ENCODE assay signal across 8 mouse cellular contexts in genomic region chr7:30665321-30665720, GRCm38 (mm10). TPM values are rescaled to one million over a fixed set of nuclear protein-coding genes. Genes with fewer than 3 reads are reported as not detected.
DNase-seq lines count a peak whose midpoint lies in the region; ATAC-seq and TF ChIP-seq lines count a peak whose summit lies in the region.

No protein-coding gene starts in this region.

- H3K27ac ChIP-seq in heart, embryonic 13.5 days (replicated peaks), result peak overlapping the region; percentile 38
- H3K27ac ChIP-seq in bone marrow, adult 2 months (ENCODE audit: control insufficient read depth, insufficient read depth, low read depth, low read length, poor library complexity), result no peak overlapping the region
- H3K27ac ChIP-seq in heart, postnatal 0 days (ENCODE audit: low read depth), result 0 out of 2 replicates have a peak overlapping the region, but pooled peaks have one; percentile 31

- H3K4me3 ChIP-seq in heart, embryonic 13.5 days, result peak overlapping the region; percentile 83
- peak overlapping the region; percentile 93 for H3K4me3 ChIP-seq in bone marrow, adult 2 months (replicated peaks; ENCODE audit: control insufficient read depth, low read depth, low read length)
- H3K4me3 ChIP-seq in heart, postnatal 0 days (ENCODE audit: low read depth, low read length), result peak overlapping the region; percentile 70

- no peak for TF ChIP-seq CTCF in bone marrow, adult 2 months (IDR thresholded peaks at IDR 0.05; ENCODE audit: control insufficient read depth, insufficient read depth, low read length)
- TF ChIP-seq CTCF in heart, postnatal 0 days (IDR thresholded peaks at IDR 0.05; ENCODE audit: low read depth), result no peak

- H3K27me3 ChIP-seq in heart, embryonic 13.5 days (replicated peaks), result peaks cover 7% of the 10 kb centered on the region
- H3K27me3 ChIP-seq in heart, postnatal 0 days (ENCODE audit: control insufficient read depth, insufficient read depth, low read length), result no peaks in the 10 kb centered on the region

- no peaks in the 10 kb centered on the region for H3K9me3 ChIP-seq in heart, embryonic 13.5 days
- no peaks in the 10 kb centered on the region for H3K9me3 ChIP-seq in heart, postnatal 0 days (replicated peaks; ENCODE audit: control insufficient read depth, low read length)

- ATAC-seq in heart, embryonic 13.5 days (ENCODE audit: extremely low read depth, insufficient number of reproducible peaks, low FRiP score, low TSS enrichment), result no peak; the same call in 1 of the 2 replicates
- ATAC-seq in heart, postnatal 0 days (ENCODE audit: insufficient read depth, low read depth), result no peak; the same call in 1 of the 2 replicates

- H3K4me1 ChIP-seq in heart, embryonic 13.5 days, result peaks cover 13% of the 10 kb centered on the region
- no peaks in the 10 kb centered on the region for H3K4me1 ChIP-seq in bone marrow, adult 2 months (ENCODE audit: control insufficient read depth, insufficient read depth, low read length)
- peaks cover 9% of the 10 kb centered on the region for H3K4me1 ChIP-seq in heart, postnatal 0 days (ENCODE audit: control insufficient read depth, insufficient read depth)

- peak overlapping the region; percentile 92 for H3K4me2 ChIP-seq in heart, embryonic 13.5 days
- peak overlapping the region; percentile 86 for H3K4me2 ChIP-seq in heart, postnatal 0 days (ENCODE audit: low read depth, low read length)

- 3% methylated on average over 11 of the region's 11 CpGs for WGBS in heart, embryonic 13.5 days
- WGBS in bone marrow, adult 2 months, result 5% methylated on average over 11 of the region's 11 CpGs
- WGBS in heart, postnatal 0 days, result under 1% methylated on average over 11 of the region's 11 CpGs

- no peak for TF ChIP-seq POLR2A in bone marrow, adult 2 months (IDR thresholded peaks at IDR 0.05; ENCODE audit: borderline replicate concordance, control insufficient read depth, low read depth, low read length)

- intact Hi-C loops in heart, postnatal 10 days (cut with DNase I), result loop anchor here (5.0 kb wide), 2 partner anchors 62 to 292 kb away; partner anchors contain the start of genes Tmem147 and Usf2

- peak overlapping the region; percentile 94 for H3K9ac ChIP-seq in heart, embryonic 13.5 days
- H3K9ac ChIP-seq in heart, postnatal 0 days (replicated peaks; ENCODE audit: low read depth, low read length), result peak overlapping the region; percentile 64

- no peak for TF ChIP-seq EP300 in heart, postnatal 0 days (IDR thresholded peaks at IDR 0.05; ENCODE audit: low read depth)

- no peak for DNase-seq in heart, postnatal 10 days
- peak; percentile 7 for DNase-seq in 3T3-L1 (ENCODE audit: low read depth, low spot score)
- DNase-seq in heart, postnatal 0 days (ENCODE audit: low spot score), result peak; percentile 27
- peak; percentile 17 for DNase-seq in lung, postnatal 10 days
- no peak for DNase-seq in T-cell, adult 2 months (ENCODE audit: low spot score)
- DNase-seq in spleen, postnatal 14 days (ENCODE audit: low spot score in 2 of 2), result no peak

- H3K36me3 ChIP-seq in heart, embryonic 13.5 days, result peaks cover 24% of the 10 kb centered on the region
- H3K36me3 ChIP-seq in heart, postnatal 0 days (replicated peaks; ENCODE audit: control insufficient read depth, insufficient read depth, low read length), result peaks cover 15% of the 10 kb centered on the region

RNA-seq across cellular contexts. Expression of gene Haus5, which starts 0.5 kb away (rescaled TPM):
- 30.1 and 32.3 TPM in 2 replicates for polyA plus RNA-seq in heart, embryonic 13.5 days (2015; fragmentation: Nextera tagmentation; extraction: Ambion mirVana)
- total RNA-seq in heart, postnatal 10 days (2021), result 1 to 10 TPM; 6.7 to 7.7 TPM
- polyA plus RNA-seq in bone marrow, adult 2 months (2011; ENCODE audit: insufficient read depth, insufficient read length, low replicate concordance, missing spikeins), result 19.5 and 32.1 TPM in 2 replicates
- 17.5 and 19.8 TPM in 2 replicates for total RNA-seq in heart, postnatal 0 days (2014; rRNA removed; ENCODE audit: low replicate concordance)
- polyA plus RNA-seq in heart, postnatal 0 days (2015; fragmentation: Nextera tagmentation; extraction: Ambion mirVana), result 9.5 and 10.5 TPM in 2 replicates

RNA-seq across cellular contexts. Expression of gene Pmis2, which starts 6.1 kb away (rescaled TPM):
- not detected in 2 replicates for polyA plus RNA-seq in heart, embryonic 13.5 days (2015; fragmentation: Nextera tagmentation; extraction: Ambion mirVana)
- total RNA-seq in heart, postnatal 10 days (2021), result under 1 TPM in 1 of 2 experiments, not detected in 1; 0.67 TPM
- not detected in 2 replicates for polyA plus RNA-seq in bone marrow, adult 2 months (2011; ENCODE audit: insufficient read depth, insufficient read length, low replicate concordance, missing spikeins)
- total RNA-seq in heart, postnatal 0 days (2014; rRNA removed; ENCODE audit: low replicate concordance), result not detected in 2 replicates
- polyA plus RNA-seq in heart, postnatal 0 days (2015; fragmentation: Nextera tagmentation; extraction: Ambion mirVana), result not detected in 2 replicates

RNA-seq across cellular contexts. Expression of gene Rbm42, which starts 15.2 kb away (rescaled TPM):
- polyA plus RNA-seq in heart, embryonic 13.5 days (2015; fragmentation: Nextera tagmentation; extraction: Ambion mirVana), result 79.5 and 88.4 TPM in 2 replicates
- 10 to 100 TPM; 58.8 to 60.3 TPM for total RNA-seq in heart, postnatal 10 days (2021)
- polyA plus RNA-seq in bone marrow, adult 2 months (2011; ENCODE audit: insufficient read depth, insufficient read length, low replicate concordance, missing spikeins), result 24.9 and 25.2 TPM in 2 replicates
- total RNA-seq in heart, postnatal 0 days (2014; rRNA removed; ENCODE audit: low replicate concordance), result 93.4 and 114 TPM in 2 replicates
- polyA plus RNA-seq in heart, postnatal 0 days (2015; fragmentation: Nextera tagmentation; extraction: Ambion mirVana), result 71.3 and 71.6 TPM in 2 replicates

RNA-seq across cellular contexts. Expression of gene Etv2, which starts 29.7 kb away (rescaled TPM):
- polyA plus RNA-seq in heart, embryonic 13.5 days (2015; fragmentation: Nextera tagmentation; extraction: Ambion mirVana), result 0.33 and 0.37 TPM in 2 replicates
- total RNA-seq in heart, postnatal 10 days (2021), result not detected
- polyA plus RNA-seq in bone marrow, adult 2 months (2011; ENCODE audit: insufficient read depth, insufficient read length, low replicate concordance, missing spikeins), result not detected in 2 replicates
- total RNA-seq in heart, postnatal 0 days (2014; rRNA removed; ENCODE audit: low replicate concordance), result not detected in 2 replicates
- polyA plus RNA-seq in heart, postnatal 0 days (2015; fragmentation: Nextera tagmentation; extraction: Ambion mirVana), result not detected in 2 replicates

RNA-seq across cellular contexts. Expression of gene 2200002J24Rik, which starts 33.4 kb away (rescaled TPM):
- polyA plus RNA-seq in heart, embryonic 13.5 days (2015; fragmentation: Nextera tagmentation; extraction: Ambion mirVana), result 1.9 TPM in 2 replicates
- not detected for total RNA-seq in heart, postnatal 10 days (2021)
- not detected in 2 replicates for polyA plus RNA-seq in bone marrow, adult 2 months (2011; ENCODE audit: insufficient read depth, insufficient read length, low replicate concordance, missing spikeins)
- 1.5 and 6.6 TPM in 2 replicates for total RNA-seq in heart, postnatal 0 days (2014; rRNA removed; ENCODE audit: low replicate concordance)
- polyA plus RNA-seq in heart, postnatal 0 days (2015; fragmentation: Nextera tagmentation; extraction: Ambion mirVana), result 5.8 and 6.4 TPM in 2 replicates

Comparison
In these comparisons a context has a peak if more than half of its experiments do, and no peak if none do; other contexts are left out.
1. DNase-seq: peak in 3T3-L1 (single experiment), heart, postnatal 0 days (single experiment) and lung, postnatal 10 days (single experiment); none in heart, postnatal 10 days (0 of 2), T-cell, adult 2 months (single experiment) and spleen, postnatal 14 days (0 of 2).
2. Peak in every context shown above with its lines, with median percentiles within 50 percentile points of each other: H3K4me3 ChIP-seq.